Mouse (Mus musculus) megakaryocyte-erythroid progenitor cell, adult 5-6 weeks (primary cell): Measurements from ENCODE around the gene Zfp867. TPM values are rescaled to one million over a fixed set of nuclear protein-coding genes. Genes with fewer than 3 reads are reported as not detected.

Source experiments
- ATAC-seq: replicated peaks from 2 replicates; pipeline ENCODE4 v1.8.0; 2016; ENCODE audit warnings: mild to moderate bottlenecking, inconsistent platforms; ENCODE audit not compliant: severe bottlenecking, poor library complexity, low FRiP score, low TSS enrichment
- total RNA-seq, 2 experiments: library from RNA; stranded (forward) in 1 of 2; stranded (reverse) in 1 of 2; fragments of 200-1000, 215-1000 nt in 1 of 2; fragments of >200 nt in 1 of 2; fragmentation: Nextera tagmentation in 1 of 2; gene quantifications; 2 replicates each; pipeline ENCODE4 v1.2.3; 2014 to 2017

Gene Zfp867
- total RNA-seq, 2 experiments from 2014 or later, result 2.6 to 2.7 TPM

DNA sequence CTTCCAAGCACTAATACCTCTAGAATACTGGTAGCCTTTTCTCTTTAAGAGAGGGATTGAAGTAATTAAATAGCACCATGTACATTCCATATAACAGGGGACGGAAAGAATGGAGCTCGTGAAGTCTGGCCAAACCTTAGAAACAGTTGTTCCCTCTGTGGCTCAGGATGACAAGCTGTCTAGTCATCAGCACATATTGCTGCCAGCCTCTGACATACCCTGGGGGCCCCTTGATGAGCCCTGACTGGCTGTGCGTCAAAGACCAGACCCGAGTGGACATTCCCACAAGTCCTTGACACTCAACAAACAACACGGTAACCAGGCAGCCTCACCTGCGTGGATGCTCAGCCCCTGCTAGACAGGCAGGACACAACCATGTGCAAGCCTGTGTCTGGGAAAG is 60.2 kb downstream of the Zfp867 start:
- no peak for ATAC-seq

Other genes with a start within 250 kb of the Zfp867 start
- 163 and 217 TPM in 2 replicates for gene Arf1, start 244.2 kb downstream of the Zfp867 start, total RNA-seq (2014; fragmentation: Nextera tagmentation)
- gene Arf1, start 244.2 kb downstream of the Zfp867 start, total RNA-seq (2017), result 282 and 284 TPM in 2 replicates
- gene Wnt3a, start 181.7 kb downstream of the Zfp867 start, total RNA-seq (2014; fragmentation: Nextera tagmentation), result not detected in 2 replicates
- not detected in 2 replicates for gene Wnt3a, start 181.7 kb downstream of the Zfp867 start, total RNA-seq (2017)
- not detected in 2 replicates for gene Wnt9a, start 165.5 kb downstream of the Zfp867 start, total RNA-seq (2014; fragmentation: Nextera tagmentation)
- gene Wnt9a, start 165.5 kb downstream of the Zfp867 start, total RNA-seq (2017), result not detected in 2 replicates
- not detected in 2 replicates for gene Prss38, start 96.8 kb downstream of the Zfp867 start, total RNA-seq (2014; fragmentation: Nextera tagmentation)
- gene Prss38, start 96.8 kb downstream of the Zfp867 start, total RNA-seq (2017), result not detected in 2 replicates
- gene Jmjd4, start 22.4 kb downstream of the Zfp867 start, total RNA-seq (2014; fragmentation: Nextera tagmentation), result 10.2 and 12.8 TPM in 2 replicates
- gene Jmjd4, start 22.4 kb downstream of the Zfp867 start, total RNA-seq (2017), result 7.4 and 10.3 TPM in 2 replicates
- 8.7 and 11.5 TPM in 2 replicates for gene Snap47, start 21.3 kb downstream of the Zfp867 start, total RNA-seq (2014; fragmentation: Nextera tagmentation)
- 9.0 and 9.6 TPM in 2 replicates for gene Snap47, start 21.3 kb downstream of the Zfp867 start, total RNA-seq (2017)
- gene Zkscan17, start 54.3 kb upstream of the Zfp867 start, total RNA-seq (2014; fragmentation: Nextera tagmentation), result 23.0 and 24.9 TPM in 2 replicates
- 10.4 and 17.5 TPM in 2 replicates for gene Zkscan17, start 54.3 kb upstream of the Zfp867 start, total RNA-seq (2017)
- not detected in 2 replicates for gene Nlrp3, start 69.1 kb upstream of the Zfp867 start, total RNA-seq (2014; fragmentation: Nextera tagmentation)
- 0.30 TPM in 1 of 2 replicates, not detected in the other for gene Nlrp3, start 69.1 kb upstream of the Zfp867 start, total RNA-seq (2017)
- not detected in 2 replicates for gene Olfr222, start 103.8 kb upstream of the Zfp867 start, total RNA-seq (2014; fragmentation: Nextera tagmentation)
- not detected in 2 replicates for gene Olfr222, start 103.8 kb upstream of the Zfp867 start, total RNA-seq (2017)
- gene Olfr223, start 120.8 kb upstream of the Zfp867 start, total RNA-seq (2014; fragmentation: Nextera tagmentation), result not detected in 2 replicates
- gene Olfr223, start 120.8 kb upstream of the Zfp867 start, total RNA-seq (2017), result not detected in 2 replicates
- 53.1 and 65.7 TPM in 2 replicates for gene Mprip, start 188.8 kb upstream of the Zfp867 start, total RNA-seq (2014; fragmentation: Nextera tagmentation)
- gene Mprip, start 188.8 kb upstream of the Zfp867 start, total RNA-seq (2017), result 71.1 and 75.5 TPM in 2 replicates